Mouse (Mus musculus) embryonic facial prominence, embryonic 12.5 days (tissue): ENCODE data around the gene Sun1. TPM values are rescaled to one million over a fixed set of nuclear protein-coding genes. Genes with fewer than 3 reads are reported as not detected.

Experiments
- ATAC-seq: fragments of 200-750 bp; cut with Nextera tagmentation; 2 replicates; pipeline ENCODE4 v1.8.0; 2017; ENCODE audit not compliant: insufficient number of reproducible peaks, insufficient read depth, low FRiP score, low TSS enrichment
- H3K27ac ChIP-seq: fragments of 300-500 bp; sonication (generic); 2 replicates; pipeline ENCODE4 v1.5.1; 2016; ENCODE audit warnings: mild to moderate bottlenecking
- H3K27me3 ChIP-seq: fragments of 300-500 bp; sonication (generic); 2 replicates; pipeline ENCODE4 v1.6.1; 2016; ENCODE audit warnings: mild to moderate bottlenecking, moderate library complexity
- H3K36me3 ChIP-seq: fragments of 300-500 bp; sonication (generic); 2 replicates; pipeline ENCODE4 v1.6.1; 2016; ENCODE audit warnings: mild to moderate bottlenecking
- H3K4me1 ChIP-seq: fragments of 300-500 bp; sonication (generic); 2 replicates; pipeline ENCODE4 v1.6.1; 2016
- H3K4me2 ChIP-seq: fragments of 300-500 bp; sonication (generic); replicated peaks from 2 replicates; pipeline ENCODE4 v1.6.1; 2016; ENCODE audit warnings: mild to moderate bottlenecking, moderate library complexity
- H3K4me3 ChIP-seq: fragments of 300-500 bp; sonication (generic); 2 replicates; pipeline ENCODE4 v1.5.1; 2016; ENCODE audit warnings: mild to moderate bottlenecking
- H3K9ac ChIP-seq: fragments of 300-500 bp; sonication (generic); 2 replicates; pipeline ENCODE4 v1.6.1; 2016; ENCODE audit warnings: mild to moderate bottlenecking, moderate library complexity
- H3K9me3 ChIP-seq: fragments of 300-500 bp; sonication (generic); 2 replicates; pipeline ENCODE4 v1.6.1; 2016; ENCODE audit warnings: mild to moderate bottlenecking, moderate library complexity
- WGBS: fragments of 180-500 bp; shearing (Covaris S2); methylation state at CpG from one replicate; pipeline ENCODE4 v1.1.7; 2016; 5-methylcytosine and 5-hydroxymethylcytosine counted together
- polyA plus RNA-seq: library from polyadenylated mRNA; unstranded; fragments of >200 nt; fragmentation: Nextera tagmentation; extraction: Ambion mirVana; gene quantifications from 2 replicates; pipeline ENCODE4 v1.2.1, GENCODE M21; 2016

The Sun1 gene
- polyA plus RNA-seq, 1 experiment from 2014 or later: 49.3 TPM

GRCm38 (mm10) chr5:139253301-139253741, 52.9 kb downstream of the Sun1 start:
- WGBS: 10% methylated on average over 6 of the region's 6 CpGs
- ATAC-seq: no peak
- H3K36me3 ChIP-seq: peaks cover 22% of the 10 kb centered on the region

GRCm38 (mm10) chr5:139254938-139255337, 54.5 kb downstream of the Sun1 start:
- no peak overlapping the region for H3K4me2 ChIP-seq
- no peak overlapping the region for H3K4me3 ChIP-seq
- no peak overlapping the region for H3K27ac ChIP-seq
- peaks cover 13% of the 10 kb centered on the region for H3K36me3 ChIP-seq
- WGBS: 83% methylated on average over 6 of the region's 6 CpGs
- no peaks in the 10 kb centered on the region for H3K27me3 ChIP-seq
- ATAC-seq: no peak
- H3K9ac ChIP-seq: no peak overlapping the region
- H3K4me1 ChIP-seq: peaks cover 9% of the 10 kb centered on the region
- H3K9me3 ChIP-seq: no peaks in the 10 kb centered on the region

More at GRCm38 (mm10) chr5:139253301-139253741, 52.9 kb downstream of the Sun1 start:
- no peaks in the 10 kb centered on the region for H3K9me3 ChIP-seq
- peak overlapping the region; percentile 90 for H3K27ac ChIP-seq
- peak overlapping the region; percentile 90 for H3K9ac ChIP-seq
- H3K4me3 ChIP-seq: peak overlapping the region; percentile 82
- no peaks in the 10 kb centered on the region for H3K27me3 ChIP-seq
- peaks cover 9% of the 10 kb centered on the region for H3K4me1 ChIP-seq
- H3K4me2 ChIP-seq: peak overlapping the region; percentile 96

GRCm38 (mm10) chr5:139255777-139256176, 55.3 kb downstream of the Sun1 start:
- no peak overlapping the region for H3K9ac ChIP-seq
- H3K4me1 ChIP-seq: peaks cover 9% of the 10 kb centered on the region
- H3K4me2 ChIP-seq: no peak overlapping the region
- peaks cover 15% of the 10 kb centered on the region for H3K36me3 ChIP-seq
- no peak for ATAC-seq
- no peak overlapping the region for H3K27ac ChIP-seq
- no peaks in the 10 kb centered on the region for H3K9me3 ChIP-seq
- WGBS: 95% methylated on average over 6 of the region's 6 CpGs
- H3K4me3 ChIP-seq: no peak overlapping the region
- no peaks in the 10 kb centered on the region for H3K27me3 ChIP-seq

GRCm38 (mm10) chr5:139256211-139256765, 55.9 kb downstream of the Sun1 start:
- Histone ChIP-seq H3K4me2 (no peak overlapping the region), H3K27ac (no peak overlapping the region), H3K9ac (no peak overlapping the region), H3K36me3 (peaks cover 17% of the 10 kb centered on the region), H3K4me1 (peaks cover 9% of the 10 kb centered on the region), H3K27me3 (no peaks in the 10 kb centered on the region), H3K9me3 (no peaks in the 10 kb centered on the region), H3K4me3 (no peak overlapping the region)
- WGBS: 79% methylated on average over 3 of the region's 3 CpGs
- ATAC-seq: no peak

- Histone ChIP-seq H3K27ac (no peak overlapping the region), H3K4me2 (no peak overlapping the region), H3K4me3 (no peak overlapping the region), H3K9ac (no peak overlapping the region), H3K27me3 (no peaks in the 10 kb centered on the region), H3K4me1 (peaks cover 9% of the 10 kb centered on the region), H3K9me3 (no peaks in the 10 kb centered on the region), H3K36me3 (peaks cover 27% of the 10 kb centered on the region)
- WGBS: 96% methylated on average over 1 of the region's 1 CpGs
- ATAC-seq: no peak
Observed at GRCm38 (mm10) chr5:139257265-139257664, 56.8 kb downstream of the Sun1 start.

GRCm38 (mm10) chr5:139257818-139258217, 57.4 kb downstream of the Sun1 start:
- no peak for ATAC-seq
- Histone ChIP-seq H3K36me3 (peaks cover 32% of the 10 kb centered on the region), H3K27me3 (no peaks in the 10 kb centered on the region), H3K4me1 (peaks cover 9% of the 10 kb centered on the region), H3K4me3 (no peak overlapping the region), H3K4me2 (no peak overlapping the region), H3K27ac (no peak overlapping the region), H3K9ac (no peak overlapping the region), H3K9me3 (no peaks in the 10 kb centered on the region)
- 81% methylated on average over 4 of the region's 4 CpGs for WGBS

- WGBS: 92% methylated on average over 8 of the region's 8 CpGs
- no peaks in the 10 kb centered on the region for H3K27me3 ChIP-seq
- H3K4me1 ChIP-seq: peaks cover 5% of the 10 kb centered on the region
- H3K36me3 ChIP-seq: peaks cover 39% of the 10 kb centered on the region
- no peak overlapping the region for H3K27ac ChIP-seq
- no peak for ATAC-seq
- H3K4me3 ChIP-seq: no peak overlapping the region
- H3K9me3 ChIP-seq: no peaks in the 10 kb centered on the region
- H3K4me2 ChIP-seq: no peak overlapping the region
- H3K9ac ChIP-seq: no peak overlapping the region
Observed at GRCm38 (mm10) chr5:139258371-139259035, 58.1 kb downstream of the Sun1 start.

- H3K4me2 ChIP-seq: no peak overlapping the region
- H3K27ac ChIP-seq: no peak overlapping the region
- ATAC-seq: no peak
- no peaks in the 10 kb centered on the region for H3K27me3 ChIP-seq
- peaks cover 53% of the 10 kb centered on the region for H3K36me3 ChIP-seq
- no peak overlapping the region for H3K4me3 ChIP-seq
- H3K4me1 ChIP-seq: no peaks in the 10 kb centered on the region
- no peak overlapping the region for H3K9ac ChIP-seq
- 84% methylated on average over 5 of the region's 5 CpGs for WGBS
- H3K9me3 ChIP-seq: no peaks in the 10 kb centered on the region
Observed at GRCm38 (mm10) chr5:139259853-139260252, 59.4 kb downstream of the Sun1 start.

- no peak overlapping the region for H3K4me2 ChIP-seq
- H3K4me1 ChIP-seq: no peaks in the 10 kb centered on the region
- H3K27me3 ChIP-seq: no peaks in the 10 kb centered on the region
- ATAC-seq: no peak
- no peak overlapping the region for H3K27ac ChIP-seq
- 91% methylated on average over 4 of the region's 4 CpGs for whole genome bisulfite sequencing
- H3K9ac ChIP-seq: no peak overlapping the region
- peaks cover 68% of the 10 kb centered on the region for H3K36me3 ChIP-seq
- no peaks in the 10 kb centered on the region for H3K9me3 ChIP-seq
- H3K4me3 ChIP-seq: no peak overlapping the region
Observed at GRCm38 (mm10) chr5:139261403-139261802, 61.0 kb downstream of the Sun1 start.

- Histone ChIP-seq H3K27me3 (no peaks in the 10 kb centered on the region), H3K4me1 (0 out of 2 replicates have a peak, but pooled peaks cover 5% of the 10 kb centered on the region), H3K27ac (no peak overlapping the region), H3K4me3 (no peak overlapping the region), H3K9me3 (no peaks in the 10 kb centered on the region), H3K9ac (no peak overlapping the region), H3K36me3 (peaks cover 68% of the 10 kb centered on the region), H3K4me2 (no peak overlapping the region)
- ATAC-seq: no peak
- 87% methylated on average over 4 of the region's 4 CpGs for WGBS
Observed at GRCm38 (mm10) chr5:139267661-139268060, 67.2 kb downstream of the Sun1 start.

GRCm38 (mm10) chr5:139270806-139271521, 70.5 kb downstream of the Sun1 start:
- WGBS: 72% methylated on average over 16 of the region's 16 CpGs
- no peak overlapping the region for H3K27ac ChIP-seq
- no peaks in the 10 kb centered on the region for H3K9me3 ChIP-seq
- no peak for ATAC-seq
- no peak overlapping the region for H3K9ac ChIP-seq
- no peak overlapping the region for H3K4me2 ChIP-seq
- H3K4me3 ChIP-seq: no peak overlapping the region
- H3K36me3 ChIP-seq: peaks cover 35% of the 10 kb centered on the region
- H3K27me3 ChIP-seq: no peaks in the 10 kb centered on the region
- H3K4me1 ChIP-seq: 0 out of 2 replicates have a peak, but pooled peaks cover 5% of the 10 kb centered on the region
